Mouse (Mus musculus) embryo, embryonic 10 days (tissue): ENCODE data around the gene AI413582.

Source experiments
- DNase-seq: peaks from one replicate; pipeline ENCODE4 v3.0.0-alpha.2; 2015; ENCODE audit warnings: low spot score

AI413582 gene

GRCm38 (mm10) chr17:27565163-27565941, at the start of gene AI413582:
Gene AI413582, minus strand, starts transcription at chr17:27565756.
- DNase-seq: peak; percentile 94

- no peak for DNase-seq
Measured at GRCm38 (mm10) chr17:27613016-27613415, 47.5 kb upstream of the AI413582 start.

GRCm38 (mm10) chr17:27611994-27612393, 46.4 kb upstream of the AI413582 start:
- DNase-seq: no peak

- no peak for DNase-seq
Measured at GRCm38 (mm10) chr17:27611519-27611884, 45.9 kb upstream of the AI413582 start.

- DNase-seq: no peak
Measured at GRCm38 (mm10) chr17:27610679-27611518, 45.3 kb upstream of the AI413582 start.

GRCm38 (mm10) chr17:27609576-27609975, 44.0 kb upstream of the AI413582 start:
- no peak for DNase-seq

- no peak for DNase-seq
Measured at GRCm38 (mm10) chr17:27603522-27604234, 38.1 kb upstream of the AI413582 start.

- no peak for DNase-seq
Measured at GRCm38 (mm10) chr17:27603036-27603435, 37.5 kb upstream of the AI413582 start.

GRCm38 (mm10) chr17:27600869-27601268, 35.3 kb upstream of the AI413582 start:
- no peak for DNase-seq

GRCm38 (mm10) chr17:27600286-27600685, 34.7 kb upstream of the AI413582 start:
- no peak for DNase-seq

GRCm38 (mm10) chr17:27596376-27597190, 31.0 kb upstream of the AI413582 start:
- DNase-seq: no peak

GRCm38 (mm10) chr17:27595659-27596375, 30.3 kb upstream of the AI413582 start:
- DNase-seq: no peak

GRCm38 (mm10) chr17:27592565-27592910, 27.0 kb upstream of the AI413582 start:
- no peak for DNase-seq

- no peak for DNase-seq
Measured at GRCm38 (mm10) chr17:27591826-27592564, 26.4 kb upstream of the AI413582 start.

GRCm38 (mm10) chr17:27588231-27588630, 22.7 kb upstream of the AI413582 start:
- DNase-seq: no peak

- DNase-seq: no peak
Measured at GRCm38 (mm10) chr17:27587252-27587651, 21.7 kb upstream of the AI413582 start.

GRCm38 (mm10) chr17:27586661-27587060, 21.1 kb upstream of the AI413582 start:
- no peak for DNase-seq

- DNase-seq: no peak
Measured at GRCm38 (mm10) chr17:27583185-27583894, 17.8 kb upstream of the AI413582 start.

- DNase-seq: no peak
Measured at GRCm38 (mm10) chr17:27580392-27581068, 15.0 kb upstream of the AI413582 start.
